Mouse (Mus musculus): ENCODE results near the gene Rgs10. TPM values are rescaled to one million over a fixed set of nuclear protein-coding genes. Genes with fewer than 3 reads are reported as not detected.

Rgs10 gene
- polyA plus RNA-seq, 1 experiment = 8.5 TPM

DNA sequence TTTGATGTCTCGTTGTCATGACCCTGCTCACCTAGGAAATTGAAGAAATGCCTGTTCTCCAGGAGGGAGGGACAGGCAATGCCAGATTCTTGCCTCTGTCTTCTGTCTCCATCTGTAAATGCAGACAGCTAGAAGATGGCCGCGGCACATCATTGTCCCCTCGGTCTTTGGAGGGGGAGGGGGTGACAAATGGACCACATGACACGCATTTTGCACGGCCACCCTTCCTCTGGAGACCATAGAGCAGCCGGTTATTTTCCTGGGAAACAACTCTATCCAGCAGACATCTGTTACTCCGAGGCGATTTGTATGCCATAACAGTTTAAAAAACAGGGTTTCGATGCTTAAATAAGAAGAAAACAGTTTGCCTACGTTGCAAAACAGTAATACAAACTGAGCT, 51.9 kb downstream of the Rgs10 start:
- no peak overlapping the region for H3K4me3 ChIP-seq
- H3K79me2 ChIP-seq (ENCODE audit: control insufficient read depth, insufficient read depth) = no peaks in the 10 kb centered on the region
- H3K27me3 ChIP-seq (ENCODE audit: control insufficient read depth, insufficient read depth, insufficient read length) = no peaks in the 10 kb centered on the region
- no peak overlapping the region for H3K4me2 ChIP-seq (ENCODE audit: low read depth)
- H3ac ChIP-seq (ENCODE audit: control insufficient read depth, insufficient read length) = no peak overlapping the region
- no peaks in the 10 kb centered on the region for H3K36me3 ChIP-seq (ENCODE audit: control insufficient read depth, insufficient read depth)
- no peak for TF ChIP-seq TCF12 (IDR thresholded peaks at IDR 0.05; ENCODE audit: insufficient read depth, poor library complexity, severe bottlenecking)
- TF ChIP-seq MAX (IDR thresholded peaks at IDR 0.05; ENCODE audit: low read depth) = no peak
- TF ChIP-seq POLR2A (IDR thresholded peaks at IDR 0.05; ENCODE audit: insufficient read length, low read depth) = no peak
- no peak for TF ChIP-seq USF1 (IDR thresholded peaks at IDR 0.05; ENCODE audit: low read depth)
- no peak for TF ChIP-seq MYOD1 (IDR thresholded peaks at IDR 0.05; ENCODE audit: control insufficient read depth in 1 of 3, insufficient read length in 2 of 3, low read depth in 2 of 3)
- no peak for TF ChIP-seq SRF (IDR thresholded peaks at IDR 0.05; ENCODE audit: control insufficient read depth, insufficient read length, low read depth)
- no peak for TF ChIP-seq TCF3 (IDR thresholded peaks at IDR 0.05; ENCODE audit: insufficient read length, low read depth)
- no peak for TF ChIP-seq E2F4 (IDR thresholded peaks at IDR 0.05; ENCODE audit: insufficient read depth)
- TF ChIP-seq REST (IDR thresholded peaks at IDR 0.05; ENCODE audit: insufficient read depth, insufficient read length) = no peak
- TF ChIP-seq CEBPB (IDR thresholded peaks at IDR 0.05; ENCODE audit: insufficient read depth, poor library complexity, severe bottlenecking) = no peak

DNA sequence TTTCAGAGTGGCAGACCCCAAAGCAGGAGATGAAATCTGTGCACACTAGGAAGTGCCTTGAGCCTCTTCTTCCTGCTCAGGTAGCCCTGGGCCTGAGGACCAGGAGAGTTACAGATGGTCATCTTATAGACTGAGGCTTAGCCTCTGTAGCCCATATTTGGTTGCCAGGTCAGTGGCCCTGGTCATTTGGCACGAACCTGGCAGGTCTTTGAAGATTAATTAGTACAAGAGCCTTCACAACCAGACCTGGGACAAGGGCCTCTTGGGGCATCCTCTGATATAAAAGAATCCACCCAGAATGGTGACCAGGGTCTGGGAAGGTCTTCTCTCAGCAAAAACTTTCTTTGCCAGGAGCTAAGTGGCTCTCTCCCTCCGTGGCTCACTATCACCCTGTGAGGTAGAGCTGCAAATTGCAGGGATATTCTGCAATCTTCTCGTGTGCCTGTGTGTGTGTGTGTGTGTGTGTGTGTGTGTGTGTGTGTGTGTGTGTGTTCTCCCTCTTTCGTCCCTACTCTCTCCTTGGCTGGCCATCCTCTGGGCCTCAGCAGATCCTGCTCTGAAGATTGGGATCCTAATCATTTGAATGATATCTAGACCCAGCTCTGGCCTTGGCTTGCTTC, 53.4 kb downstream of the Rgs10 start:
- no peak overlapping the region for H3K4me2 ChIP-seq (ENCODE audit: low read depth)
- H3K36me3 ChIP-seq (ENCODE audit: control insufficient read depth, insufficient read depth) = no peaks in the 10 kb centered on the region
- no peak for TF ChIP-seq POLR2AphosphoS2 (IDR thresholded peaks at IDR 0.05; ENCODE audit: insufficient read length, low read depth)
- TF ChIP-seq TCF3 (IDR thresholded peaks at IDR 0.05; ENCODE audit: insufficient read length, low read depth) = no peak
- no peak for TF ChIP-seq TCF12 (IDR thresholded peaks at IDR 0.05; ENCODE audit: insufficient read depth, poor library complexity, severe bottlenecking)
- TF ChIP-seq MAX (IDR thresholded peaks at IDR 0.05; ENCODE audit: low read depth) = no peak
- no peak for TF ChIP-seq SRF (IDR thresholded peaks at IDR 0.05; ENCODE audit: control insufficient read depth, insufficient read length, low read depth)
- TF ChIP-seq CEBPB (IDR thresholded peaks at IDR 0.05; ENCODE audit: insufficient read depth, poor library complexity, severe bottlenecking) = no peak
- H3K4me3 ChIP-seq = no peak overlapping the region
- H3K27me3 ChIP-seq (ENCODE audit: control insufficient read depth, insufficient read depth, insufficient read length) = no peaks in the 10 kb centered on the region
- no peak overlapping the region for H3ac ChIP-seq (ENCODE audit: control insufficient read depth, insufficient read length)
- no peaks in the 10 kb centered on the region for H3K79me2 ChIP-seq (ENCODE audit: control insufficient read depth, insufficient read depth)

DNA sequence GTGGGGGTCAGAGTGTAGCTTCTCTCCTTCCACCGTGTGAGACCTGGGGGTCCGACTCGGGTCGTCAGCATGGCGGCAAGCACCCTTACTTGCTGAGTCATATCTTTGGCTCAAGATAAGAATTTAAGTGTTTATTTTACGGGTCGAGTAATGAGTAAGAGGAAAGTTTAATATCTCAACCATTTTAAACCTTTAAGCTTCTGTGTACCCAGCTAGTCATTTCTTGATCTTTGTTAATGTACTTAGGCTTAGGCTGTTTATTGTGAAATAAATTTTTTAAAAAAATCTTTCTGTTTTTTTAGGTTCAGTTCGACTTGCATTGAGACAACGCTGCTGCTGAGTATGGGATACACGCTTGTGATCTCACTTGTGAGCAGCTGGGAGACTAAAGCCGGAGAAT, 54.0 kb downstream of the Rgs10 start:
- TF ChIP-seq MAX (IDR thresholded peaks at IDR 0.05; ENCODE audit: low read depth) (no peak), TCF3 (IDR thresholded peaks at IDR 0.05; ENCODE audit: insufficient read length, low read depth) (no peak), TCF12 (IDR thresholded peaks at IDR 0.05; ENCODE audit: insufficient read depth, poor library complexity, severe bottlenecking) (no peak), POLR2AphosphoS2 (IDR thresholded peaks at IDR 0.05; ENCODE audit: insufficient read length, low read depth) (no peak), POLR2A (IDR thresholded peaks at IDR 0.05; ENCODE audit: insufficient read length, low read depth) (no peak), CEBPB (IDR thresholded peaks at IDR 0.05; ENCODE audit: insufficient read depth, poor library complexity, severe bottlenecking) (no peak), SRF (IDR thresholded peaks at IDR 0.05; ENCODE audit: control insufficient read depth, insufficient read length, low read depth) (no peak), MYOD1 (IDR thresholded peaks at IDR 0.05; ENCODE audit: control insufficient read depth in 1 of 3, insufficient read length in 2 of 3, low read depth in 2 of 3) (no peak), REST (IDR thresholded peaks at IDR 0.05; ENCODE audit: insufficient read depth, insufficient read length) (no peak), E2F4 (IDR thresholded peaks at IDR 0.05; ENCODE audit: insufficient read depth) (no peak), USF1 (IDR thresholded peaks at IDR 0.05; ENCODE audit: low read depth) (no peak), MYOG (IDR thresholded peaks at IDR 0.05; ENCODE audit: control insufficient read depth in 1 of 3, insufficient read depth in 1 of 3, insufficient read length in 2 of 3, low read depth in 2 of 3) (no peak)

DNA sequence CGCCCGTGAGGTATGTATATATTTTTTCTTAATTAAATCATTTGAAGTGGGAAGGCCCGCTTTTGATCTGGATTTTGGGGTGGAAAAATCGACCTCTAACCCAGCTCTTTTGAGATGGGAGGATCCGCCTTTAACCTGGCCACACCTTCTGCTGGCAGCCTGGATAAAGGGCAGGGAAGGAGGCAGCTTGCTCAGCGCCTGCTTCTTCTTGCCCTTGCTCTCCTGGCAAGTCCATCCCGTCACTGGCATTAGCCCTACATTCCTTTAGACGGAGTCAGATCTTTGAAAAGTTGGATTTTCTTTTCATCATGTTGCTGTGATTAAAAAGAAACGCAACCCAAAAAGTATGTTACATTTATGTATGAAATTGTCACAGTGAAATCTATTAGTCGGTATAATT, 54.8 kb downstream of the Rgs10 start:
- no peak for TF ChIP-seq TCF12 (IDR thresholded peaks at IDR 0.05; ENCODE audit: insufficient read depth, poor library complexity, severe bottlenecking)
- no peak for TF ChIP-seq REST (IDR thresholded peaks at IDR 0.05; ENCODE audit: insufficient read depth, insufficient read length)
- TF ChIP-seq POLR2A (IDR thresholded peaks at IDR 0.05; ENCODE audit: insufficient read length, low read depth) = no peak
- TF ChIP-seq E2F4 (IDR thresholded peaks at IDR 0.05; ENCODE audit: insufficient read depth) = no peak
- TF ChIP-seq MAX (IDR thresholded peaks at IDR 0.05; ENCODE audit: low read depth) = no peak
- TF ChIP-seq CEBPB (IDR thresholded peaks at IDR 0.05; ENCODE audit: insufficient read depth, poor library complexity, severe bottlenecking) = no peak
- no peak for TF ChIP-seq MYOG (IDR thresholded peaks at IDR 0.05; ENCODE audit: control insufficient read depth in 1 of 3, insufficient read depth in 1 of 3, insufficient read length in 2 of 3, low read depth in 2 of 3)
- no peak for TF ChIP-seq USF1 (IDR thresholded peaks at IDR 0.05; ENCODE audit: low read depth)
- H3K79me2 ChIP-seq (ENCODE audit: control insufficient read depth, insufficient read depth) = no peaks in the 10 kb centered on the region

More for the DNA sequence above, 54.0 kb downstream of the Rgs10 start:
- H3K27me3 ChIP-seq (ENCODE audit: control insufficient read depth, insufficient read depth, insufficient read length) = no peaks in the 10 kb centered on the region
- no peak overlapping the region for H3K4me3 ChIP-seq
- no peaks in the 10 kb centered on the region for H3K36me3 ChIP-seq (ENCODE audit: control insufficient read depth, insufficient read depth)
- peak overlapping the region; percentile 60 for H3K4me2 ChIP-seq (ENCODE audit: low read depth)
- no peak overlapping the region for H3ac ChIP-seq (ENCODE audit: control insufficient read depth, insufficient read length)
- H3K79me2 ChIP-seq (ENCODE audit: control insufficient read depth, insufficient read depth) = no peaks in the 10 kb centered on the region

DNA sequence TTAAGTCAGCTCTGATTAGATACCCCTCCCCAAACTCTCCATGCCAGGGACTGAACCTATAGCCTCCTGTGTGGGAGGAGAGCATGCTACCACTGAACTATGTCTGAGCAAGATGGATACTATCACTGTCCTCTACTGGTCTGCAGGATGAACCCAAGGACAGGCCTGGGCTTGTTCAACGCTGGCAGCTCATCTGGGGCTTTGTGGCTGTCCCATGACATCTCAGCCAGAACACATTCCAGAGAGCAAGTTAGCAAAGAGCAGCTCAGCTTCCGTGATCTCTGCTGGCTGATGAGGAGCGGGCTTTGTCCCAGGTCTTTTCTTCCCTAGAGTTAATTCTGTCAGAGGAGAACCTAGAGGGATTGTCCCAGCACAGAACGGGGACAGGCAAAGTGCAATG, 55.6 kb downstream of the Rgs10 start:
- H3K4me2 ChIP-seq (ENCODE audit: low read depth) = no peak overlapping the region
- TF ChIP-seq REST (IDR thresholded peaks at IDR 0.05; ENCODE audit: insufficient read depth, insufficient read length) (no peak), TCF12 (IDR thresholded peaks at IDR 0.05; ENCODE audit: insufficient read depth, poor library complexity, severe bottlenecking) (no peak), POLR2A (IDR thresholded peaks at IDR 0.05; ENCODE audit: insufficient read length, low read depth) (no peak), POLR2AphosphoS2 (IDR thresholded peaks at IDR 0.05; ENCODE audit: insufficient read length, low read depth) (no peak)
- no peaks in the 10 kb centered on the region for H3K36me3 ChIP-seq (ENCODE audit: control insufficient read depth, insufficient read depth)
- H3K79me2 ChIP-seq (ENCODE audit: control insufficient read depth, insufficient read depth) = no peaks in the 10 kb centered on the region
- no peak overlapping the region for H3K4me3 ChIP-seq
- H3K27me3 ChIP-seq (ENCODE audit: control insufficient read depth, insufficient read depth, insufficient read length) = no peaks in the 10 kb centered on the region
- no peak overlapping the region for H3ac ChIP-seq (ENCODE audit: control insufficient read depth, insufficient read length)

More for the DNA sequence above, 54.8 kb downstream of the Rgs10 start:
- H3ac ChIP-seq (ENCODE audit: control insufficient read depth, insufficient read length) = no peak overlapping the region
- H3K36me3 ChIP-seq (ENCODE audit: control insufficient read depth, insufficient read depth) = no peaks in the 10 kb centered on the region
- peak overlapping the region; percentile 60 for H3K4me2 ChIP-seq (ENCODE audit: low read depth)
- no peak overlapping the region for H3K4me3 ChIP-seq
- H3K27me3 ChIP-seq (ENCODE audit: control insufficient read depth, insufficient read depth, insufficient read length) = no peaks in the 10 kb centered on the region

Measured in myocyte (in vitro differentiated cells).